Mouse (Mus musculus): ENCODE data around the gene Sgk2.

Sgk2 gene

GRCm38 (mm10) chr2:162987218-162987617 lies at the start of gene Sgk2:
Gene Sgk2 (plus strand): TSS chr2:162987330.
- no peak for DNase-seq (ENCODE audit: low spot score)

GRCm38 (mm10) chr2:162939562-162939961 lies 47.6 kb upstream of the Sgk2 start:
- peak; percentile 48 for DNase-seq (ENCODE audit: low spot score)

GRCm38 (mm10) chr2:162943148-162943846 lies 43.8 kb upstream of the Sgk2 start, which contains the start of gene L3mbtl1:
Gene L3mbtl1 (plus strand): TSS chr2:162943472.
- no peak for DNase-seq (ENCODE audit: low spot score)

- no peak for DNase-seq (ENCODE audit: low spot score)
Observed at GRCm38 (mm10) chr2:162943931-162944330, 43.2 kb upstream of the Sgk2 start.

- DNase-seq (ENCODE audit: low spot score), result no peak
Observed at GRCm38 (mm10) chr2:162946964-162947363, 40.2 kb upstream of the Sgk2 start.

GRCm38 (mm10) chr2:162947736-162948135 lies 39.4 kb upstream of the Sgk2 start:
- DNase-seq (ENCODE audit: low spot score), result no peak

- DNase-seq (ENCODE audit: low spot score), result no peak
Observed at GRCm38 (mm10) chr2:162948221-162948620, 38.9 kb upstream of the Sgk2 start.

- DNase-seq (ENCODE audit: low spot score), result no peak
Observed at GRCm38 (mm10) chr2:162950776-162951175, 36.4 kb upstream of the Sgk2 start.

- DNase-seq (ENCODE audit: low spot score), result peak; percentile 41
Observed at GRCm38 (mm10) chr2:162956843-162957242, 30.3 kb upstream of the Sgk2 start.

- no peak for DNase-seq (ENCODE audit: low spot score)
Observed at GRCm38 (mm10) chr2:162961321-162961720, 25.8 kb upstream of the Sgk2 start.

GRCm38 (mm10) chr2:162966734-162967133 lies 20.4 kb upstream of the Sgk2 start:
- no peak for DNase-seq (ENCODE audit: low spot score)

GRCm38 (mm10) chr2:162968357-162968756 lies 18.8 kb upstream of the Sgk2 start:
- DNase-seq (ENCODE audit: low spot score), result peak; percentile 64

GRCm38 (mm10) chr2:162969101-162969500 lies 18.0 kb upstream of the Sgk2 start:
- DNase-seq (ENCODE audit: low spot score), result no peak

GRCm38 (mm10) chr2:162970896-162971295 lies 16.2 kb upstream of the Sgk2 start:
- DNase-seq (ENCODE audit: low spot score), result no peak

- DNase-seq (ENCODE audit: low spot score), result peak; percentile 72
Observed at GRCm38 (mm10) chr2:162972752-162973151, 14.4 kb upstream of the Sgk2 start.

- DNase-seq (ENCODE audit: low spot score), result no peak
Observed at GRCm38 (mm10) chr2:162973206-162973605, 13.9 kb upstream of the Sgk2 start.

GRCm38 (mm10) chr2:162973637-162974036 lies 13.5 kb upstream of the Sgk2 start:
- DNase-seq (ENCODE audit: low spot score), result peak; percentile 74

GRCm38 (mm10) chr2:162975157-162975775 lies 11.9 kb upstream of the Sgk2 start:
- DNase-seq (ENCODE audit: low spot score), result peak; percentile 69

- DNase-seq (ENCODE audit: low spot score), result peak; percentile 73
Observed at GRCm38 (mm10) chr2:162976001-162976400, 11.1 kb upstream of the Sgk2 start.

GRCm38 (mm10) chr2:162984381-162984780 lies 2.7 kb upstream of the Sgk2 start:
- DNase-seq (ENCODE audit: low spot score), result no peak

GRCm38 (mm10) chr2:162985923-162986322 lies 1.2 kb upstream of the Sgk2 start:
- peak; percentile 83 for DNase-seq (ENCODE audit: low spot score)

GRCm38 (mm10) chr2:162986764-162987163 lies 366 bp upstream of the Sgk2 start:
- no peak for DNase-seq (ENCODE audit: low spot score)

GRCm38 (mm10) chr2:162988235-162988634 lies 1.1 kb downstream of the Sgk2 start:
- DNase-seq (ENCODE audit: low spot score), result no peak
